Mouse (Mus musculus): ENCODE measurements around the gene Hadh.
A peak's percentile ranks its signal among the peaks of the same experiment; 100 is the strongest.

Gene Hadh

DNA sequence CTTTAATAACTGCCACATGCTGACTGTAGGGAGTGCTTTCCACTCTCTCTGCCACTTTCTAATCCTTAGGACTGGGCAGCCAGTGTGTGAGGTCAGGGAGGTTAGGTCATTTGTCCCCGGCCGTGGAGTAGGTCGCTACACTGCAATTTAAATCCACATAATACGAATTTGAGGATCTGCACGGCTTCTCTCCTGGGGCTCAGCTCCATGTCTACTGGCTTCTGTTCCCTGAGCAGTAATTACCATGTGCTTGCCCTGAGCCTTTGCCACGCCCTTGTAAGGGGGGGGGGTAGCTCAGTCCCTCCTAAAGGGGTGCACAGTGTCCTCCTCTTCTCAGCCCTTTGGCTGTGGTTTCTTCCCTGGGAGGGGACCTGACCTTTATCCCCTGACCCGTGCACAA lies 69.6 kb downstream of the Hadh start:
- no peaks in the 10 kb centered on the region for H3K27me3 ChIP-seq (ENCODE audit: insufficient read depth, low read length)
- H3K36me3 ChIP-seq (ENCODE audit: insufficient read depth, low read length), result peaks cover 44% of the 10 kb centered on the region
- no peaks in the 10 kb centered on the region for H3K9me3 ChIP-seq (ENCODE audit: low read length)
- no peak overlapping the region for H3K4me3 ChIP-seq (replicated peaks; ENCODE audit: low read length)
- H3K4me1 ChIP-seq (replicated peaks; ENCODE audit: low read depth, low read length), result peaks cover 50% of the 10 kb centered on the region
- TF ChIP-seq POU5F1 (IDR thresholded peaks at IDR 0.05; ENCODE audit: borderline replicate concordance, low read length) (no peak), CTCF (conservative IDR thresholded peaks at IDR 0.05; ENCODE audit: low read length) (no peak), NANOG (IDR thresholded peaks at IDR 0.05; ENCODE audit: borderline replicate concordance, low read length) (no peak)

GRCm38 (mm10) chr3:131199590-131200288 lies 72.2 kb downstream of the Hadh start:
- Histone ChIP-seq H3K36me3 (ENCODE audit: insufficient read depth, low read length) (peaks cover 48% of the 10 kb centered on the region), H3K27me3 (ENCODE audit: insufficient read depth, low read length) (no peaks in the 10 kb centered on the region), H3K4me3 (replicated peaks; ENCODE audit: low read length) (0 out of 2 replicates have a peak overlapping the region, but pooled peaks have one; percentile 32), H3K4me1 (replicated peaks; ENCODE audit: low read depth, low read length) (peaks cover 49% of the 10 kb centered on the region), H3K9me3 (ENCODE audit: low read length) (no peaks in the 10 kb centered on the region)
- TF ChIP-seq POU5F1 (IDR thresholded peaks at IDR 0.05; ENCODE audit: borderline replicate concordance, low read length) (no peak), NANOG (IDR thresholded peaks at IDR 0.05; ENCODE audit: borderline replicate concordance, low read length) (0 out of 2 replicates have a peak, but pooled peaks have one; percentile 11)

GRCm38 (mm10) chr3:131198991-131199390 lies 72.9 kb downstream of the Hadh start:
- TF ChIP-seq POU5F1 (IDR thresholded peaks at IDR 0.05; ENCODE audit: borderline replicate concordance, low read length) (no peak), CTCF (conservative IDR thresholded peaks at IDR 0.05; ENCODE audit: low read length) (no peak), NANOG (IDR thresholded peaks at IDR 0.05; ENCODE audit: borderline replicate concordance, low read length) (no peak)
- no peaks in the 10 kb centered on the region for H3K27me3 ChIP-seq (ENCODE audit: insufficient read depth, low read length)
- H3K4me1 ChIP-seq (replicated peaks; ENCODE audit: low read depth, low read length), result peaks cover 42% of the 10 kb centered on the region
- H3K4me3 ChIP-seq (replicated peaks; ENCODE audit: low read length), result no peak overlapping the region
- peaks cover 48% of the 10 kb centered on the region for H3K36me3 ChIP-seq (ENCODE audit: insufficient read depth, low read length)
- no peaks in the 10 kb centered on the region for H3K9me3 ChIP-seq (ENCODE audit: low read length)

DNA sequence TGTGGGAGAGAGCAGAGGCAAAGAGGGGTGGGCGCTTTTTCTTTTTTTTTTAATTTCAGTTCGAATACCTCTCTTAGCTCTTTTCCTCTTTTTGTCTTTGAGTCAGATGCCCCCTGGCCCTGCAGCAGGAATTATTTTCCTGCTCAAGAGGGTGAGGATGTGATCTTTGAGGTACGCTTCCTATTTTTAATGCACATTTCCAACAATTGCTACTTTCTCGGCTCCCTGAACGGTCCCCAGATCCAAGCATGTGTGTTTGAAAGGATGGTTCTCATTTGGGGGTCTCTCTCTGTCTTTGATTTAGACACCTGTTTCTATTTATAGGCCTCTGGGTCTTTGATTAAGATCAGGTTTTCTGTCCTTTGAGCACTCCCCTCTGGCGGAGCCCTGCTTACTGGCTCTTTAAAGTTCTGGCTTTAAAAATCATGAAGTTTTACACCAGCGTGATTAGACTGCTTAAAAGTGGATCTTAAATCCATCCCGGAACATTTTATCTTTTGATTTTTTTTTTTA lies 75.3 kb downstream of the Hadh start:
- Histone ChIP-seq H3K4me3 (replicated peaks; ENCODE audit: low read length) (no peak overlapping the region), H3K27me3 (ENCODE audit: insufficient read depth, low read length) (no peaks in the 10 kb centered on the region), H3K36me3 (ENCODE audit: insufficient read depth, low read length) (peaks cover 53% of the 10 kb centered on the region), H3K4me1 (replicated peaks; ENCODE audit: low read depth, low read length) (peaks cover 38% of the 10 kb centered on the region), H3K9me3 (ENCODE audit: low read length) (no peaks in the 10 kb centered on the region)
- TF ChIP-seq NANOG (IDR thresholded peaks at IDR 0.05; ENCODE audit: borderline replicate concordance, low read length) (no peak), POU5F1 (IDR thresholded peaks at IDR 0.05; ENCODE audit: borderline replicate concordance, low read length) (no peak), CTCF (conservative IDR thresholded peaks at IDR 0.05; ENCODE audit: low read length) (no peak)

GRCm38 (mm10) chr3:131196050-131196449 lies 75.9 kb downstream of the Hadh start:
- peaks cover 58% of the 10 kb centered on the region for H3K36me3 ChIP-seq (ENCODE audit: insufficient read depth, low read length)
- H3K4me1 ChIP-seq (replicated peaks; ENCODE audit: low read depth, low read length), result peaks cover 43% of the 10 kb centered on the region
- H3K27me3 ChIP-seq (ENCODE audit: insufficient read depth, low read length), result peaks cover 2% of the 10 kb centered on the region; the same call in 1 of the 2 replicates
- H3K4me3 ChIP-seq (replicated peaks; ENCODE audit: low read length), result no peak overlapping the region
- TF ChIP-seq POU5F1 (IDR thresholded peaks at IDR 0.05; ENCODE audit: borderline replicate concordance, low read length) (no peak), CTCF (conservative IDR thresholded peaks at IDR 0.05; ENCODE audit: low read length) (no peak), NANOG (IDR thresholded peaks at IDR 0.05; ENCODE audit: borderline replicate concordance, low read length) (no peak)
- no peaks in the 10 kb centered on the region for H3K9me3 ChIP-seq (ENCODE audit: low read length)

DNA sequence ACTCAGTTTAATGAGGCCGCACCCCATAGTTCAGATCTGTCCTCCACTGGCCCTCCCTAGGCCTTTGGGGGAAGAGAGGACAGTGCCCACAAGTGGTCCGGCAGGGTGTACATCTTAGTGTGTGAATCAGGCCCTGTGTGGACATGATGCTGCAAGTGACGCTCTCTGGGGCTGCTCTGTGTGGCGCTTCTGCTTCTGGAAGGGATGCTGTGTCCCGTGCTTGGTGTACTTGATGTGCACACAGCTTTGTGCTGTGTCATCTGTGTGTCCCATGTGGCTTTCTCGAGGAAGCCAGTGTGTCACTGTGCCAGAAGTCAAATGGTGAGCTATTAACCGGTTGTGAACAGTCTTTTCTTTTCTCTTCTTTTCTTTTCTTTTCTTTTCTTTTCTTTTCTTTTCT lies 80.4 kb downstream of the Hadh start:
- H3K36me3 ChIP-seq (ENCODE audit: insufficient read depth, low read length), result peaks cover 82% of the 10 kb centered on the region
- TF ChIP-seq CTCF (conservative IDR thresholded peaks at IDR 0.05; ENCODE audit: low read length) (no peak), NANOG (IDR thresholded peaks at IDR 0.05; ENCODE audit: borderline replicate concordance, low read length) (no peak), POU5F1 (IDR thresholded peaks at IDR 0.05; ENCODE audit: borderline replicate concordance, low read length) (no peak)
- H3K9me3 ChIP-seq (ENCODE audit: low read length), result no peaks in the 10 kb centered on the region
- peaks cover 2% of the 10 kb centered on the region; the same call in 1 of the 2 replicates for H3K27me3 ChIP-seq (ENCODE audit: insufficient read depth, low read length)
- peak overlapping the region; percentile 41; the same call in 1 of the 2 replicates for H3K4me3 ChIP-seq (replicated peaks; ENCODE audit: low read length)
- H3K4me1 ChIP-seq (replicated peaks; ENCODE audit: low read depth, low read length), result peaks cover 54% of the 10 kb centered on the region

- Histone ChIP-seq H3K27me3 (ENCODE audit: insufficient read depth, low read length) (peaks cover 2% of the 10 kb centered on the region; the same call in 1 of the 2 replicates), H3K9me3 (ENCODE audit: low read length) (no peaks in the 10 kb centered on the region), H3K4me3 (replicated peaks; ENCODE audit: low read length) (peak overlapping the region; percentile 41), H3K4me1 (replicated peaks; ENCODE audit: low read depth, low read length) (peaks cover 52% of the 10 kb centered on the region), H3K36me3 (ENCODE audit: insufficient read depth, low read length) (peaks cover 80% of the 10 kb centered on the region)
- TF ChIP-seq NANOG (IDR thresholded peaks at IDR 0.05; ENCODE audit: borderline replicate concordance, low read length), result no peak
- no peak for TF ChIP-seq POU5F1 (IDR thresholded peaks at IDR 0.05; ENCODE audit: borderline replicate concordance, low read length)
- TF ChIP-seq CTCF (conservative IDR thresholded peaks at IDR 0.05; ENCODE audit: low read length), result no peak
Measured at GRCm38 (mm10) chr3:131190671-131191367, 81.1 kb downstream of the Hadh start.

DNA sequence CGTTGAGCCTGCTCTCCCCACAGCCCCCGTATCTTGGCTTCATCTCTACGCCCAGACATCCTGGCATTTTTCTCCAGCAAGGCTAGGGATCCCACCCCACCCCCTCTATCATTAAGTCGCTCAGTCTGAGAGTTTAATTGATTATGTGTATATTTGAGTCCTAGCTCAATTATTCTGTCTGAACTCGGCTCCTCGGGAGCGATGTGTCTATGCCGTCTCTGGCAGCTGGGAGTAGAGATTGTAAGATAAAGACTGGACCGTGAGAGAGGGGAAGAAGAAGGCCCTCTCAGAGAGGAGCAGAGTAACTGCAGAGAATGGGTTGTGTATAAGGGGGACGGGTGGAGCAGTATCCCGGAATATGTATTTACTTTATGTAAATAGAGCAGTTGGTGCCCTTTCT lies 81.7 kb downstream of the Hadh start:
- TF ChIP-seq POU5F1 (IDR thresholded peaks at IDR 0.05; ENCODE audit: borderline replicate concordance, low read length), result no peak
- TF ChIP-seq NANOG (IDR thresholded peaks at IDR 0.05; ENCODE audit: borderline replicate concordance, low read length), result no peak
- TF ChIP-seq CTCF (conservative IDR thresholded peaks at IDR 0.05; ENCODE audit: low read length), result no peak
- Histone ChIP-seq H3K4me3 (replicated peaks; ENCODE audit: low read length) (no peak overlapping the region), H3K36me3 (ENCODE audit: insufficient read depth, low read length) (peaks cover 77% of the 10 kb centered on the region), H3K9me3 (ENCODE audit: low read length) (no peaks in the 10 kb centered on the region), H3K27me3 (ENCODE audit: insufficient read depth, low read length) (peaks cover 2% of the 10 kb centered on the region; the same call in 1 of the 2 replicates), H3K4me1 (replicated peaks; ENCODE audit: low read depth, low read length) (peaks cover 46% of the 10 kb centered on the region)

Measured in E14TG2a.4 (cell line).